Mouse (Mus musculus) gastrocnemius, postnatal 14 days (tissue): Measurements from ENCODE around the gene Cacnb4. TPM values are rescaled to one million over a fixed set of nuclear protein-coding genes. Genes with fewer than 3 reads are reported as not detected.
A peak's percentile ranks its signal among the peaks of the same experiment; 100 is the strongest.

ENCODE experiments used
- DNase-seq: peaks from one replicate; pipeline ENCODE4 v3.0.0; 2021; ENCODE audit warnings: mixed read lengths
- intact Hi-C: fragments of 180-260 bp; cut with DNase I; formaldehyde crosslinking; loops from one replicate; pipeline ENCODE4 v1.15.1; 2025; ENCODE audit warnings: low total_unique reads
- long read RNA-seq, 2 experiments: library from polyadenylated mRNA; stranded (forward); transcript quantifications; one replicate each; pipeline ENCODE4 v2.0.0; 2021
- total RNA-seq, 2 experiments: library from RNA; stranded (reverse); gene quantifications; 2 replicates each; pipeline ENCODE4 v1.2.3; 2021

Gene Cacnb4
- under 1 TPM; 0.23 to 0.29 TPM for total RNA-seq
- long read RNA-seq, experiment 1, partial matches to known transcripts = 0 of 1 reads
- long read RNA-seq, experiment 1, other reads (novel, unspliced or antisense) = 1 of 1 reads
- long read RNA-seq, experiment 2, partial matches to known transcripts = 0 of 2 reads
- long read RNA-seq, experiment 2, other reads (novel, unspliced or antisense) = 2 of 2 reads

GRCm38 (mm10) chr2:52676023-52676912 is at the start of gene Cacnb4:
TSS of gene Cacnb4 (minus strand) at chr2:52676831.
- peak; percentile 32 for DNase-seq
- intact Hi-C loops = no loop called here

- intact Hi-C loops = no loop called here
- no peak for DNase-seq
These were observed 43.8 kb upstream of the Cacnb4 start for GRCm38 (mm10) chr2:52720231-52721025.

GRCm38 (mm10) chr2:52717076-52717475 is 40.4 kb upstream of the Cacnb4 start:
- DNase-seq = no peak
- intact Hi-C loops = no loop called here

GRCm38 (mm10) chr2:52715538-52715937 is 38.9 kb upstream of the Cacnb4 start:
- no peak for DNase-seq
- intact Hi-C loops = no loop called here

GRCm38 (mm10) chr2:52714111-52714510 is 37.5 kb upstream of the Cacnb4 start:
- intact Hi-C loops = no loop called here
- no peak for DNase-seq

GRCm38 (mm10) chr2:52710804-52711203 is 34.2 kb upstream of the Cacnb4 start:
- no peak for DNase-seq
- intact Hi-C loops = no loop called here

DNA sequence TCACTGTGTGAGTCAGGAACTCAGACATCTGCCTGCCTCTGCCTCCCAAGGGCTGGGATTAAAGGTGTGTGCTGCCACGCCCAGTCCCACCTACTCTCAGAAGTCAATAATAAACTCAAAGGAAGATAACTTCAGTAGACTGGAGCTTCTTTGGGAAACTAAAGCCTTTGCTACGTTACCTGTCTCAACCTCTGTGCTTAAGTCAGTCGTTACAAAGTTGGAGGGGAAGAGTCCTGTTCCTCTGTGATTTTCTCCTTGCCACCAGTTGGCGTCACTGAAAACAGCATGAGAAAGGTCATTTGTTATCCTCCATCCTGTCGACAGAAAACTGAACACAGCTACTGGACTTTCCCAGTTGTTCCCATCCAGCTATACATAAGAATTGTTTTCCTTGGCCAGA is 32.8 kb upstream of the Cacnb4 start:
- intact Hi-C loops = no loop called here
- DNase-seq = no peak

DNA sequence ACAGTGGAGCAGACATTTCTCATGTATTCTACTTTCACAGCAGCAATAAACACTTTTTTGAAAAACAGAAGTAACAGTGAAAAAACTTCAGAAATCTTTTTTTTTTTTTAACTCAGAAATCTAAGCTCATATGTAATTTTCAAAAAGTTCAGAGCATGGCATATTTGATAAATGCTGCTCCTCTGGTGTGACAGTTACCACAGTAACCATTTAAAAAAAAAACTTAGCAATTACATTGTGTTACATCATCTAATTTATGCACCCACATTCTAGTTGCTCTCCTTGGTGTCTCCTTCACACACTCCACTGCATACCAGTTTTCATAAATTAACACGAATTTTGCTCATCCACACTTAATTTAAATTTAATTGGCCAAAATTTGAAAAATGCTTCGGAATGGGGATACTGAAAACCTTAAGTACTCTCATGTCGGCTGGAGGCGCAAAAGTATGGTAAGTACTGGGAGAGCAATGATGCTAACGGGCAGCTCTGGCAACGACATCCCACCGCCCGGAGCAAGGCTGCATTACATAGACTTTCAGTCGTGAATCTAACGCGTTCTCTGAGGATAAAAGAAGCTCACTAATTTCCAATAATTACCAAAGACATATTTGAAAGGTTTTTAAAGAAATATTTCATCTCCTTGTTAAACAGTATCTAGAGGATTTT is 24.9 kb upstream of the Cacnb4 start:
- DNase-seq = no peak
- intact Hi-C loops = no loop called here

- DNase-seq = no peak
- intact Hi-C loops = no loop called here
These were observed 23.7 kb upstream of the Cacnb4 start for GRCm38 (mm10) chr2:52700352-52700751.

GRCm38 (mm10) chr2:52694604-52695003 is 18.0 kb upstream of the Cacnb4 start:
- peak; percentile 8 for DNase-seq
- intact Hi-C loops = no loop called here

DNA sequence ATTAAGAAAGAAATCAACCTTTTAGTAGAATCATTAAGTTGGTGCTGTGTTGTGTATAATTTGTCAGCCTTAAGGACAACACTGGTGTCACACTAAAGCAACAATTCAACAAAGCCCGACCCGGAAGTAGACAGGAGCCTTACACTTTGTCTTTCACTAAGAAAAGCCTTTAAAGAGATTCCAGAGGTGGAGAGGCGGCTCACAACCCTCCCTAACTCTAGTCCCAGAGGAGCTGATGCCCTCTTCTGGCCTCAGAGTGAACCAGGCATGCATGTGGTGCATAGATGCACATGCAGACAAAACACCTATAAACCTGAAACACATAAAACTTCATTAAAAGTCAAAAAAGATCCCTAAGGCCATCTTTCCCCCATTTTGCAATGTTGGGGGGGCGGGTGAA is 15.1 kb upstream of the Cacnb4 start:
- no peak for DNase-seq
- intact Hi-C loops = no loop called here

DNA sequence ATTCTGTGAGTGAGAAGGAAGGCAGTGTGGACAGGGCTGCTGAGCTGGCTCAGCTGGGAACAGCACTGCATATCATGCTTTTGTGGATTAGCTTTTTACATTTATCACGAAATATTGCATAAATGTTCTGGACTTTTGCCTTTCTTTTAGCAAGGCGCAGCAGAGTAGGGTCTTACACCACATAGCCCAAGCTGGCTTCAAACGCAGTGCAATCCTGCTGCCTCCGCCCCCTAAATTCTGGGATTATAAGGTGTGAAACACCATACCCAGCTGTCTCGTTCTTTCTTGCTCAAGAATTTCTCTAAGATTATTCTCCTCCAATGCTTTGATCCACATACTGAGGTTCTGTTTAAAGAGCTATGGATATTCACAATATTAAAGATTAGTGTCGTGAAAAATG is 10.0 kb upstream of the Cacnb4 start:
- no peak for DNase-seq
- intact Hi-C loops = no loop called here

GRCm38 (mm10) chr2:52677589-52677988 is 958 bp upstream of the Cacnb4 start:
- no peak for DNase-seq

GRCm38 (mm10) chr2:52676913-52677303 is 277 bp upstream of the Cacnb4 start:
- intact Hi-C loops = no loop called here
- DNase-seq = no peak

More at GRCm38 (mm10) chr2:52677589-52677988, 958 bp upstream of the Cacnb4 start:
- intact Hi-C loops = no loop called here

DNA sequence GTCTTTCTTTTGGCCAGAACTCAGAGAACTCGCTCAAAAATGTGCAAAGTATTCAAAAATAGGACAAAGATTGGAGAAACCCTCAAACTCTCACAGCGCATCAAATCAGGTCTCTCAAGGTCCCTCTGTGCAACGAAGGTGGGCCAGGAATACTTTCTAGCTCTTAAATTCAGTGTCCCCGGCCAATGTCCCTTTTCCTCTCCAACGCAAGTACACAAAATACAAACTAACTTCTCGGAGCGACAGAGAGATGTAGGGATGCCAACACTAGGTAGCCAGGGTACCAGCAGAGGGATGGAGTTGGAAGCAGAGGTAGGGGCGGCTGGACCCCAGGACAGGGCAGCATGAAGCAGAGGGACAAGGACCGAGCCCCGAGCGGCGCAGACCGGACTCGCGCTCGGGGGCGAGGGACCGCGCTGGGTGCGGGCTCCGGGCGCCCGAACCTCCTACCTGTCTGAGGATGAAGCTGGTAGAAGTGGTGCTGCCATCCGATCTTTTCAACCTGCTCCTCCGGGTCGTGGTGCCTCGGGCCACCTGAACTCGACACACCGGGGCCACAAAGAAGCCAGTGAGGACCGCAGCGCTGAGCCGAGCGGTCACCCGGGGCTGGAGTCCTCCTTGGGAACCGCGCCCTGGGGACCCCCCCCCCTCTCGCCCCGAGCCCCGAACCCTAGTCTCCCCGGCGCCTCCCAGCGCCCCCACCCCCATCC is 1.2 kb downstream of the Cacnb4 start:
- DNase-seq = no peak
- intact Hi-C loops = no loop called here

DNA sequence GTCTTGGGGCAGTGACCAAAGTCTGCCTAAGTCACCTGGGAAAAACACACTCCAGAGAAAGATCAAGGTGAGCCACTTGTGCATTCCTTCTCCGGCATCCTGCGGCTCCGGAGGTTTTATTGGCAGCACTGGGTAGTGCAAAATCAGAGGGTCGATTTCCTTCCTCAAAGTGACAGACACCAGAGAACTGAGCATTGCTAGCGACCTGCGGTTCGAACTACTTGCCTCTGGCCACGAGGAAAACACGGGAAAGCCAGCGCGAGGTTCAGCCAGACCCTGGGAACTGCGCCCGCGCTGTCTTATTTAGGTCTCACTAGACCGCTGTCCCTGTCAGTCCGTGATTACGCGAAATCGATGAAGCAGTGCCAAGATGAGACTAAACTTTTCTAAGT is 1.7 kb downstream of the Cacnb4 start:
- DNase-seq = peak; percentile 9
- intact Hi-C loops = no loop called here

GRCm38 (mm10) chr2:52673172-52673571 is 3.5 kb downstream of the Cacnb4 start:
- intact Hi-C loops = no loop called here
- no peak for DNase-seq

DNA sequence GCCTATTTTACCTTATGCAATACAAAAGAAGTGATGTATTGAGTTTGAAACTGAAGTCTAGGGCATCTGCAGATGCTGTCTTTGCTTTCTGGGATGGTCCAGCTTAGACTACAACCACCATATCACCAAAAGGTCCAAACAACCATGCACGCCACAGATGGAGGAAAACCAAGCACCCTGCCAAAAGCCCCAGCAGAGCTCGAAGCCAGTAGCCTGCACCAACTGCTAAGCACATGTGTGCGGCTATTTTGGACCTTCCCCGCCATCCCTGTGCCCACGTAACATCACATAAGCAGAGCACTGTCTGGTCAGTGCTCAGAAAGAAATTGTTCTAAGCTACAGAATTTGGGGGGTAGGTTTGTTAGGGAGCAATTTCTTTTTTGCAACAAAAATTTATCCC is 5.9 kb downstream of the Cacnb4 start:
- intact Hi-C loops = no loop called here
- no peak for DNase-seq

GRCm38 (mm10) chr2:52668480-52668879 is 8.2 kb downstream of the Cacnb4 start:
- DNase-seq = no peak
- intact Hi-C loops = no loop called here
